Mouse (Mus musculus): ENCODE data around the gene Pdf.
"Not testable (repeated sequence)": the region's sequence is repeated elsewhere in the genome, so short reads cannot be mapped to it uniquely, and the experiment has no call there.

The Pdf gene

DNA sequence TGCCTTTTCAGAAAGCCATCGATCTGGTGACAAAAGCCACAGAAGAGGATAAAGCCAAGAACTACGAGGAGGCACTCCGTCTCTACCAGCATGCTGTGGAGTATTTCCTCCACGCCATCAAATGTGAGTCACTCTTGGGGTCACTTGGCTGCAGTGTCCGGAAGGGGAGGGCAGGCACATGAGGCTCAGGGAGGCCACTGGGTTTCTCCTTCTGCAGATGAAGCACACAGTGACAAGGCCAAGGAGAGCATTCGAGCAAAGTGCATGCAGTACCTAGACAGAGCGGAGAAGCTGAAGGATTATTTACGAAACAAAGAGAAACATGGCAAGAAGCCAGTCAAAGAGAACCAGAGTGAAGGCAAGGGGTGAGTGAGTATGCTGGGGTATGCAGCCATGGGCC lies 11.8 kb downstream of the Pdf start:
- DNase-seq (ENCODE audit: low spot score in 2 of 2), result no peak

DNA sequence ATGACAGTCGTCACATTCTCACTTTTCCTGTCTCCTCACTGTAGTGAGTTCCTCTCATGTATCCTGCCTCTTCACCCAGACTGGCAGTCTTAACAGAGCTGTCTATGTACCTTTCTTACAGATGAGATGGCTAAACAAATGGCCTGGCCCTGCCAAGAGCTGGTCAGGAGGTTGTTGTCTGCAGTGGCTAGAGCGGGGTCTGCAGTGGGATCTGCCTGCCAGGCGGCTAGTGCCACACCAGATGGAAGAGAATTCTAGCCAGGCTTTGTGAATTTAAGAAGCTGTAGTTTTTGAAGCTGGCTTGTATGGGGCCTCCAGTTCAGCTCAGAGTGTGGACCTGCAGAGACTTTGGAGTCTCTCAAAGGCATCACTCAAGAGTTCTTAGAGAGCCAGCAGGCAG lies 12.8 kb downstream of the Pdf start:
- DNase-seq (ENCODE audit: low spot score in 2 of 2), result no peak

DNA sequence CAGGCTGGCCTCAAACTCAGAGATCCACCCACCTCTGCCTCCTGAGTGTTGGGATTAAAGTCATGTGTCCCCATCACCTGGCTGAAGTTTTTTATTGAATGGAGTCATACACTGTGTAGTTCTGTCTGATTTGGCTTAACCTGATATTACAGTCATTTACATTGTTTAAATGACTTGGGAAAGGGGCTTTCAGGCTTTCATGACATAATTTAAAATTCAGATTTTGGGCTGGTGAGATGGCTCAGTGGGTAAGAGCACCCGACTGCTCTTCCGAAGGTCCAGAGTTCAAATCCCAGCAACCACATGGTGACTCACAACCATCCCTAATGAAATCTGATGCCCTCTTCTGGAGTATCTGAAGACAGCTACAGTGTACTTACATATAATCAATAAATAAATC lies 14.8 kb downstream of the Pdf start:
- not testable (repeated sequence) for DNase-seq (ENCODE audit: low spot score in 2 of 2)

DNA sequence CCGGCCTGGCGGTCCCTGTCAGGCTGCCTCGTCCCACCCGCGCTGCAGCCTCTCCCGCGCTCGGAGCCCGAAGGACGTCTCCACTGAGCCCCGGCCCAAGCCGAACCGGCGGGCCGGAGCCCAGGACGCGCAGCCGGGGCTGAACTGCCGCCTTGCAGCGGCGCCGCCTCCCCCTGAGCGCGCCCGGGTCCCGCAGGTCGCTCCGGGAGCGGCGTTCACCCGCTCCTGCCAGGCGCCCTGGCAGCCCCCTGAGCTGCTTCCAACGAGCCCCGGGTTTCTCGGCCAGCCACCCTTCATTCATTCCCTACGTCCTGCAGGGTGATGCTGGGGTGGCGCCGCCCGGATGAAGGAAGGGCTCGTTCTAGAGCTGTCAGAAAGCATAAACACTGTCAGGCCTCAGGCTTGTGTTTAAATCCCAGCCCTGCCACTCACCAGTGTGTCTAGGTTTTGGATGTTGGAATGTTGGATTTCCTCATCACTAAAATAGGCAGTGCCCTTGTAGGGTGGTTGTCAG lies 16.8 kb downstream of the Pdf start:
- DNase-seq (ENCODE audit: low spot score in 2 of 2), result no peak

DNA sequence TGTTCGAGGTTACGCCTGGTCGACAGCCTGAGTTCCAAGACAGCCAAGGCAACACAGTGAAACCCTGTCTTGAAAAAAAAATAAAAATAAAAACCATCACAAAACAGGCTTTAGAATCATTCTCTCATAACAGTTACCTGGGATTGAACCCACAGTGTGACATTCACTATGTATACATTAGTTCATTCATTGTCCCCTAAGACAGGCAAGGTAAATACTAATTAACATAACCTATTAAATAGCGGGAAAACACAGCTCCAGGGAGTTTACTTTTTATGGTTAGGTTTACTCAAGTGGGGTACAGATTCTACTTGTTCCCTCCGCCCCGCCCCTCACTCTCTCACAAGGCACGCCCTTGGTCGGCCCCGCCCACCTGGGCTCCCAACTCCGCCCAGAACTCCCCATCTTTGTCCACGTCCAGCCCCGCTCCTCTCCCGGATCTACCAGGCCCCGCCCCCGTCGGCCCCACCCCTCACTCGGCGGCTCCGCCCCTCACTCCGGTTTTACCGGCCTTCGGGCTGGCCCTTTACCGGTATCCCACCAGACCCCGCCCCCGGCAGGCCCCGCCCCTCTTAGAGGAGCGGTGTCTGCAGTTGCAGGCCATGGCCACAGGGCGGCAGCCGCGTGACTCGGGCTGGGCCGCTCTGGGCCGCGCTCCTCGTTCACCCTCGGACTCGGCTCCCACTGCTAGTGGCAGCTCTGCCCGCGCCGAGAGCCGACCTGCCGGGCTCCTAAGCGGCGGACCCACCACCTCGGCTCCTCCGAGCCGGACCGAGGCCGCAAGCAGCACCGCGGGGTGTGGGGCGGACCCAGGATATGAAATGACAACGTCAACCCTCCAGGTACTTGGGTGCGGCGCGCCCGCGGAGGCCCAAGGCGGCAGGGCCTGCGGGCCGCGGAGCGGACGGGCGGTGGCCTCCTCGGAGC lies 17.5 kb downstream of the Pdf start, which contains the start of gene Vps4a:
Gene Vps4a (plus strand): TSS at position 573 of the 927 bp plus-strand sequence.
- DNase-seq (ENCODE audit: low spot score in 2 of 2), result peak; percentile 94 to 95

DNA sequence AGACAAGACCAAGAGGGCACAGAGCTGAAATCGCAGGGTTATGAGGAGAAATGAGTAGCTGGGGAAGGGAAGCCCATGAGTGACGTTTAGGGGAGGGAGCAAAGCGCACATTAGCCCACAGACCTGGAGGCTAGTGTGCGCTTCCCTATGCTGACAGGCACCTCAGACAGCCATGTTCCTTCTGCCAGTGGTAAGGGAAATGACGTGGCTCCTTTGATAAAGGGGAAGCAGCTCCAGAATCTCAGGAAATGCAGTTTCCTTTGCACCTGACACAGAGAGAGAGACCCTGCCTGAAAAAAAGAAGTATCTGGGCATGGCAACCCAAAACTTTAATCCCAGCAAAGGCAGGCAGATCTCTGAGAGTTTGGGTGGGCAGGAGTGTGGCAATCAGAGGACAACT lies 18.4 kb downstream of the Pdf start:
- no peak for DNase-seq (ENCODE audit: low spot score in 2 of 2)

DNA sequence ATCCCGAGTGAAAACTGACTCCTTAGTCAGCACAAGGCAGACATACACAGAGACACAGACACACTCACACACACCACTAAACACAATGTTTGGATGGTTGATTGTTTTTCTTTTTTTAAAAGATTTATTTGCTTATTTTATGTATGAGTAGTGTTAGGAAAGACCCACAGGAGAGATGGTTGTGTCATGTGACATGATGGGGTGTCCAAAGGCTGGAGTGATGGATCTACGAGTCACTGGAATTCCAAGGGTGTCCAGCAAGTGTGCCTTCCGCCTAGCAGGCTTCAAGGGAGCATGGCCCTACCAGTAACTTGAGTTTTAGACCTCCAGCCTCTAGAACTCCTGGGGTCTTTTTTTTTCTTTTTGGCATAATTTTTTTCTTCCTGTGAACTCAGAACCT lies 19.1 kb downstream of the Pdf start:
- no peak for DNase-seq (ENCODE audit: low spot score in 2 of 2)

DNA sequence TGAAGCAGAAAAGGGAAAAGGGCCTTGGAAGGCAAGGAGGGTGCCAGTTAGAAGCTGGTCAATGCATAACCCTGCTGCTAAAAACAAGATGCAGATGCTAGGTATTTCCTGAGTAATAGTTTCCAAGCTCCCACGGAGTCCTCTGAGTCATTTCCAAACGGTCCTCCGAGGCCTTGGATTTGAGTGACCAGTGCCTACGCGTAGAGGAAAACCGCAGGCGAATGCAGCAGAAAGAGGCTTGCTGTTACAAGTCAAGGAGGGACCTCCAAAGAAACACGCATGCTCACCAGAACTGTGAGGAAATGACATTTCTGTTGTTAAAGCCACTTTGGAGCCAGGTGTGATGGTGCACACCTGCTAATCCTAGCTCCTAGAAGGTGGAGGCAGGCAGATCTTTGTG lies 24.9 kb downstream of the Pdf start:
- DNase-seq (ENCODE audit: low spot score in 2 of 2), result no peak

DNA sequence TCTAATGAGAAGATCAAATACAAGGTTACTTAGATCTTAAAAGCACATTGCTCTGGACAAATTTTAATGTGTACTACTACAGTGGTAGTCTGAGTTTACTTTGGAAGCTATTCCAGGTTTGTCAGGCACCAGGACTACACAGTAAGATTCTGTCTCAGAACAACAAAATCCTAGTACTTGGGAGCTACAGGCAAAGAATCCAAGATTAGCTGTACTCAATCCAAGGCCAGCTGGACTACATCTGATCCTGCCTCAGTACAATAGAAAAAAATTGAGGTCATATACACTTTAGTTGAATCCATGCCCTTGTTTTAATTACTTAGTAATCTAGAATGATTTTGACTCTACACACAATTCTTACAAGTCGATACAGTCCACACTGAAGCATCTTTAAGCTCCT lies 33.5 kb downstream of the Pdf start:
- no peak for DNase-seq (ENCODE audit: low spot score in 2 of 2)

DNA sequence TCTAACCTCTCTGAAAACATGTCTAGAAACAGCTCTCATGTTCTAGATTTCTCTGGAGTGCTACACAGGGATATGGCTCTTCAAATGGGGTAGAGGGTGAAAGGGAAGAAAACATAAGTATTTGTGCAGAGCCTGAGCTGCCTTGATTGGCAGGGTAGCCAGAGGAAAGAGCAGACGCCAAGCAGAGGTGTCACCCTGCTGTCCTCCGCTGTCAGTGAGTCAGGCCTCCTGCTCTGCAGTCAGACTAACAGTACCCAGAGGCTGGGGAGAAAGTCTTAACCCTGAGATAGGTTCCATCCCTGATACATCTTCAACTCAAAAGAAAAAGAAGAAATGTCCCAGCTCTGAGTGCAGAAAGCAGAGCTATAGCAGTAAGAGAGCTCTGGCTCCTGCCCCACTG lies 35.7 kb downstream of the Pdf start:
- no peak for DNase-seq (ENCODE audit: low spot score in 2 of 2)

DNA sequence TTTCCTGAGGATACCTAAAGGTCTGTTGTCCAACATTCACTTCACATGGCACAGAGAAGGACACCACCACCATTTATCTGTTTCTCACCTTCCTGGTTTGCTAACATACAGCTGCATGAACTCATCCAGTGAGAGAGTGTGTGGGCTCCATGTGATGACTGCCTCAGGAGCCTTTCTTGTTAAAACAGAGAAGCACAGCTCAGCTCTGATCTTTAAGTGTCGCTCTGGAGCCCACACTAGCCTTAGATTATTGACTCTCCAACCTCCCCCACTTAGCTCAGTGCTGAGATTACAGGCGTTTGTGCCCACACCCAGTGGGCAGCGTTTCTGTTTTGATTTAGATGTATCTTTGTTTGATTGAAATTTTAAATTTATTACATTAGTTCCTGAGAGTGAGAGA lies 40.6 kb downstream of the Pdf start:
- DNase-seq (ENCODE audit: low spot score in 2 of 2), result no peak

DNA sequence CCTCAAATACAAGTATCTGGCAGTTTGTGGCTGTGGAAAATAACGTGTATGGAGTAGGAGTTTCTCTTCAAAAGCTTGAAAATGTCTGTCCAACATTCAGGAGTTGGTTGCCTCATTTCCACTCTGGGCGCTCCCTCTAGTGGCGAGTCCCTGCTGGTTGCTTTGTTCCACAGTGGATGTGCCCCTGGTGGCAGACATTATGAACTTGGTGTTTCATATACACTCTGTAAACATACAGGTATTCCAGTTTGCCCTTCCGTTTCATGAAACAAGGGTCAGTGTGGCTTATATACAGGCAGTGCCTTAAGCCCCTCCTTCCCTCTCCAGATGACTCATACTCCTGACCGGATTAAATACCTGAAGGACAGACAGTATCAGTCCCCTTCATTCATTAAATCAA lies 45.9 kb downstream of the Pdf start:
- peak; percentile 46 to 86 for DNase-seq (ENCODE audit: low spot score in 2 of 2)

DNA sequence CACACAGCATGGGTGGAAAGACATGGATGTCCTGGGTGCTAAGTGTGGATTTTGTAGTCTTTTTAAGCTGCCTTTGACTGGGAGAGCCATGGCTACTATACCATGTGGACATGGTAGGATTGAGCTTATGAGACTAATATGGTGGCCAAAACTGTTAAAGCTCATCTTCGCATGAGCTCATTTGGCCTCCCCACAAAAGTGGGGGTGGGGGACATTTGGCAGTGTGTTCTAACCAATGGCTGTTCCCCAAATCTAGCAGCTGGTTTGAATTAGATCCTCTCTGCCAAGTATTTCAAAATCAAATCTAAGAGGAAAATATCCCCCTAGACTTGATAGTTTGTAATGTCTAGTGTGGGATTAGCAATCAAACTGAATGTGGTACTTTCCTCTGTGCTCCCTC lies 49.3 kb downstream of the Pdf start:
- peak; percentile 55 to 76 for DNase-seq (ENCODE audit: low spot score in 2 of 2)

DNA sequence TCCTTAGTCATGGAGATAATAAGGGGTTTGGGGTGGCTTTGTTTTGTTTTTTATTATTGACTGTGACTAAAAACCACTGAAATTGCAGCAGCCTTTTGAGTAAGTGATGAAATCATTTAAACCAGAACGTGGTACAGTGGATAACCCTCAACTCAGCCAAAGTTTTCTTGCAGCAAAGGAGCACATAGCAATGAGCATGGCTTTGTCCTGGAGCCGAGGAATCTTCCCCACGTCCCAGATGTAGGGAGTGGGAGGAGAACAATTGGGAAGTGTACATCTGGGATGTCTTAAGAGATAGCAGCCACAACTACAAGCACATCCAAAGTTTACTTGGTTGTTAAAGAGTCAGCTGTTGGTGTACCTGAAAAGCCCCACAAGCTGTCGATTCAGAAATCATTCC lies 51.0 kb downstream of the Pdf start:
- DNase-seq (ENCODE audit: low spot score in 2 of 2), result no peak

DNA sequence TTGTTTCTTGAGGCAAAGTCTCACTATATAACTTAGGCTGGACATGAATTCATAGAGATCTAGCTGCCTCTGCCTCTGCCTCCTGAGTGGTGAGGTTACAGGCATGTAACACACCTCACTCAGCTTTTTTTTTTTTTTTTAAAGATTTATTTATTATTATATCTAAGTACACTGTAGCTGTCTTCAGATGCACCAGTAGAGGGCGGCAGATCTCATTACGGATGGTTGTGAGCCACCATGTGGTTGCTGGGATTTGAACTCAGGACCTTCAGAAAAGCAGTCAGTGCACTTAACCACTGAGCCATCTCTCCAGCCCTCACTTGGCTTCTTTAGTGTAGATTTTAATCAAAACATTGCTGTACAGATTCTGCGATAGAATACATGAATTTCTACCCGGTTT lies 52.1 kb downstream of the Pdf start:
- not testable (repeated sequence) for DNase-seq (ENCODE audit: low spot score in 2 of 2)
